Mouse (Mus musculus) hindbrain, embryonic 15.5 days (tissue): ENCODE data around the gene Ngef. TPM values are rescaled to one million over a fixed set of nuclear protein-coding genes. Genes with fewer than 3 reads are reported as not detected.

Experiments
- ATAC-seq: fragments of 200-750 bp; cut with Nextera tagmentation; 2 replicates; pipeline ENCODE4 v1.8.0; 2017; ENCODE audit warnings: low read depth, moderate number of reproducible peaks, moderate TSS enrichment; ENCODE audit not compliant: low FRiP score
- H3K27ac ChIP-seq: fragments of 300-500 bp; sonication (generic); replicated peaks from 2 replicates; pipeline ENCODE4 v1.5.1; 2015; ENCODE audit warnings: mild to moderate bottlenecking, inconsistent platforms
- H3K27me3 ChIP-seq: fragments of 300-500 bp; sonication (generic); 2 replicates; pipeline ENCODE4 v1.6.1; 2015; ENCODE audit warnings: control low read depth, inconsistent platforms
- H3K36me3 ChIP-seq: fragments of 300-500 bp; sonication (generic); 2 replicates; pipeline ENCODE4 v1.6.1; 2015; ENCODE audit warnings: control low read depth, inconsistent platforms
- H3K4me1 ChIP-seq: fragments of 300-500 bp; sonication (generic); replicated peaks from 2 replicates; pipeline ENCODE4 v1.6.1; 2015; ENCODE audit warnings: control low read depth, inconsistent platforms
- H3K4me2 ChIP-seq: fragments of 300-500 bp; sonication (generic); 2 replicates; pipeline ENCODE4 v1.6.1; 2015; ENCODE audit warnings: moderate library complexity, mild to moderate bottlenecking, inconsistent platforms
- H3K4me3 ChIP-seq: fragments of 300-500 bp; sonication (generic); 2 replicates; pipeline ENCODE4 v1.5.1; 2015; ENCODE audit warnings: mild to moderate bottlenecking, inconsistent platforms
- H3K9ac ChIP-seq: fragments of 300-500 bp; sonication (generic); 2 replicates; pipeline ENCODE4 v1.6.1; 2015; ENCODE audit warnings: inconsistent platforms
- H3K9me3 ChIP-seq: fragments of 300-500 bp; sonication (generic); 2 replicates; pipeline ENCODE4 v1.6.1; 2016; ENCODE audit warnings: control low read depth, inconsistent platforms
- WGBS: fragments of 180-500 bp; shearing (Covaris S2); methylation state at CpG from one replicate; pipeline ENCODE4 v1.1.7; 2015; 5-methylcytosine and 5-hydroxymethylcytosine counted together
- polyA plus RNA-seq: library from polyadenylated mRNA; unstranded; fragments of >200 nt; fragmentation: Nextera tagmentation; extraction: Ambion mirVana; gene quantifications from 2 replicates; pipeline ENCODE4 v1.2.1, GENCODE M21; 2015

The Ngef gene
- polyA plus RNA-seq, 1 experiment from 2014 or later: 27.7 TPM

DNA sequence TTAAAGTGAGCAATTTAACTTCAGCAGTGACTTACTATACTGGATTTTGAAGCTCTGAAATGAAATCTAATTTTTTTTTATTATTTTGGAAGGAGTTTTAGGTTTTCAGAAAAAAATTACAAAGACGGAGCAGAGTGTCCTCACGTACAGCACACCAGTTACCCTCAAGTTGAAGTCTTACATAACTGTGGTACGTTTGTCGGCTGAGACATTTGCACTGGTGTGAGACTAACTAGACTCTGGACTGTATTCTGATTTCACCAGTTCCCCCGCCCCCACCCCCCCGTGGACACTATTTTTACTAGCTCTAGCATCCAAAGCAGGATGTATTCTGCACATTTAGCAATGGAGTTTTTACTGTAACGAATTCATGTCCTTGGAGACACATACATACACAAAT, 26.9 kb upstream of the Ngef start:
- no peak overlapping the region for H3K9ac ChIP-seq
- no peak for ATAC-seq

DNA sequence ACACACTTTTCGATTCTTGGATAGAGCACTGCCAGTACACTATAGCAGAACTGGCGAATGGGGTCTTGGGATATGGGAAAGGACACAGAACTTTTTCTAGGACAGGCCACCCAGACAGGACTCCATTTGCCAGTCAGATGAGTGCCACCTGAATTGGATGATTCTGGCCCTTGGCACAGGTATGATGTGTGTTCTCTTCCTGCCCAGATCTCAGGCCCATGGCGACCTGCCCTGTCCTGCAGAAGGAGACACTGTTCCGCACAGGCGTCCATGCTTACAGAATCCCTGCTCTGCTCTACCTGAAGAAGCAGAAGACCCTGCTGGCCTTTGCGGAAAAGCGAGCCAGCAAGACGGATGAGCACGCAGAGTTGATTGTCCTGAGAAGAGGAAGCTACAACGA, 21.0 kb upstream of the Ngef start:
- Histone ChIP-seq H3K27me3 (no peaks in the 10 kb centered on the region), H3K9me3 (0 out of 2 replicates have a peak, but pooled peaks cover 3% of the 10 kb centered on the region), H3K27ac (no peak overlapping the region), H3K4me1 (no peaks in the 10 kb centered on the region), H3K9ac (no peak overlapping the region), H3K4me2 (no peak overlapping the region), H3K36me3 (no peaks in the 10 kb centered on the region), H3K4me3 (no peak overlapping the region)
- ATAC-seq: no peak
- WGBS: 94% methylated on average over 10 of the region's 10 CpGs

More for the DNA sequence above, 26.9 kb upstream of the Ngef start:
- H3K4me2 ChIP-seq: no peak overlapping the region
- H3K27me3 ChIP-seq: no peaks in the 10 kb centered on the region
- H3K36me3 ChIP-seq: no peaks in the 10 kb centered on the region
- no peak overlapping the region for H3K4me3 ChIP-seq
- H3K27ac ChIP-seq: no peak overlapping the region
- no peaks in the 10 kb centered on the region for H3K9me3 ChIP-seq
- WGBS: 83% methylated on average over 7 of the region's 7 CpGs
- no peaks in the 10 kb centered on the region for H3K4me1 ChIP-seq

DNA sequence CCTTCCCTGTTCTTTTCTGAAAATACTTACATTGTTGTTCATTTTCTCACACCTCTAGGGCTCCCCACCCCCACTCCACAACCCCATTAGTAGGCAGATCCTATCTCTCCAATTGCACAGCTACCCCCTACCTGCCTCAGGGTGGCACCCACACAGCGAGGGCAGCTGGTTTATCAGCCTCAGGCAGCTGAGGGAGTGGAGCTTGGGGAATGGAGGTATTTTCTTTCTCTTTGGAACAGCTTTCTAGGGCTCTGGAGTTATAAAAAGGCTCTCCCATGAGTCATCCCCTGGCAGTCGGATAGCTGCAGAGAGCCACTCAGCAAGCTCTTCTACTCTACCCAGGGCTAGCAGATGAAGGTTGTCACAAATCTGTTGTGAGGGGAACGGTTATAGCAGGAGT, 20.6 kb upstream of the Ngef start:
- Histone ChIP-seq H3K4me2 (no peak overlapping the region), H3K27ac (no peak overlapping the region), H3K9me3 (0 out of 2 replicates have a peak, but pooled peaks cover 3% of the 10 kb centered on the region), H3K27me3 (no peaks in the 10 kb centered on the region), H3K4me3 (no peak overlapping the region), H3K9ac (no peak overlapping the region), H3K4me1 (no peaks in the 10 kb centered on the region), H3K36me3 (no peaks in the 10 kb centered on the region)
- ATAC-seq: no peak
- WGBS: 77% methylated on average over 3 of the region's 3 CpGs

DNA sequence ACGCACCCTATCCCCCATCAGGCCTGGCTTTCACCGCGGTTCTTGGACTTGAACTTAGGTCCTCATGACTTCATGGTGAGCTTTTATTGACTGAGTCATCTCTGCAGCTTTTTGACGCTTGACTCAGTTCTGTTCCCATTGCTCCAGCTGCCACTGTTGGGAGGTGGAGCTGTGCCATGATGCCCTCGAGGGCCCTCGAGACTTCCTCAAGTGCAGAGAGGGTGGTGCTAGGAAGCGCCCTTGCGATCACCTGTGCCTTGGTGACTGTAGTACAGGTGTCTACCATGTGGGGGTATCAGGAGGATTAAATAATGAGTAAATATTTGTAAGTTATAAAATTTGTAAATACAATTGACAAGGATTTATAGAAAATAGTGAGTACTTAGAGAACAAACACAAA, 16.3 kb upstream of the Ngef start:
- Histone ChIP-seq H3K9me3 (0 out of 2 replicates have a peak, but pooled peaks cover 3% of the 10 kb centered on the region), H3K4me2 (no peak overlapping the region), H3K4me3 (no peak overlapping the region), H3K27me3 (no peaks in the 10 kb centered on the region), H3K9ac (no peak overlapping the region), H3K4me1 (no peaks in the 10 kb centered on the region), H3K36me3 (no peaks in the 10 kb centered on the region), H3K27ac (no peak overlapping the region)
- no peak for ATAC-seq
- 94% methylated on average over 8 of the region's 8 CpGs for WGBS

DNA sequence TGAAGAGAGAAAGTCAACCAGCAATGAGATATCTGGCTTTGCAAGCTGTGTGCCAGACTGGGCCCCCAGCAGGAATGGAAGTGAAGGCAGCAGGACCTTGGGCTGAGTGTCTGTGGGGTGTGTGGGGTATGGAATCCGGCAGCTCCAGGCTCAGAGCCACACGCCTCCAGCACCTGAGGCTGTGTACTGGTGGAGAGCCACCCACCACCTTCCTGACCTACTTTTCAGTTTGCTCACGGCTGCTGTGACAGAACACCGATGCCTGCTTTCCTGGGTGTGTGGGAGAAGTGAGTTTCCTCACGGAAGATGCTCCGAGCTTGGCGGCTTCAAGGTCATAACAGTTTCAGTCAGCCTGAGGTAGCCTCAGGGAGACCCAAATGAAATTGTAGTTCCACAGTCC, 15.5 kb upstream of the Ngef start:
- H3K9me3 ChIP-seq: 0 out of 2 replicates have a peak, but pooled peaks cover 3% of the 10 kb centered on the region
- no peaks in the 10 kb centered on the region for H3K27me3 ChIP-seq
- no peak overlapping the region for H3K4me3 ChIP-seq
- H3K4me1 ChIP-seq: no peaks in the 10 kb centered on the region
- H3K36me3 ChIP-seq: no peaks in the 10 kb centered on the region
- H3K27ac ChIP-seq: no peak overlapping the region
- no peak for ATAC-seq
- WGBS: 92% methylated on average over 7 of the region's 7 CpGs
- no peak overlapping the region for H3K4me2 ChIP-seq
- no peak overlapping the region for H3K9ac ChIP-seq

DNA sequence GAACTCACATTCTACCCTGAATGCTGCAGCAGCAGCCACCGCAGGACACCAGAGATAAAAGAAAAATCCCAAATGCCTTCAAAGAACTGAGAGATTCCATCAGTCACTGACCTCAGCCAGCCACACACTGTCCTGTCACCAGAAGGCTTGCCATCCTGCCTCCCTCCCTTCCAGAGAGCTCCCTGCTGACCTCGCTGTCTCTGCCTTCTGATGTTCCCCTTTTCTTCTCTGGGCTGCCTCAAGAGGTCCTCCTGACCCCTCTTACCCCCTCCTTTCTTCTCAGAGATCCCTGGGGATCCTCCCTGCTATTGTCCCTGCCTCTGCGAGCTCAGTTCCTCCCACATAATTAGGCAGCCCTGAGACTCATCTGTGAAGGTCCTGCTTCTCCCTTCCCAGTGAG, 7.2 kb upstream of the Ngef start:
- H3K9ac ChIP-seq: no peak overlapping the region
- no peaks in the 10 kb centered on the region for H3K27me3 ChIP-seq
- no peak overlapping the region for H3K27ac ChIP-seq
- 4% methylated on average over 3 of the region's 3 CpGs for WGBS
- H3K4me2 ChIP-seq: no peak overlapping the region
- no peaks in the 10 kb centered on the region for H3K36me3 ChIP-seq
- no peak overlapping the region for H3K4me3 ChIP-seq
- no peaks in the 10 kb centered on the region for H3K9me3 ChIP-seq
- ATAC-seq: no peak
- no peaks in the 10 kb centered on the region for H3K4me1 ChIP-seq

DNA sequence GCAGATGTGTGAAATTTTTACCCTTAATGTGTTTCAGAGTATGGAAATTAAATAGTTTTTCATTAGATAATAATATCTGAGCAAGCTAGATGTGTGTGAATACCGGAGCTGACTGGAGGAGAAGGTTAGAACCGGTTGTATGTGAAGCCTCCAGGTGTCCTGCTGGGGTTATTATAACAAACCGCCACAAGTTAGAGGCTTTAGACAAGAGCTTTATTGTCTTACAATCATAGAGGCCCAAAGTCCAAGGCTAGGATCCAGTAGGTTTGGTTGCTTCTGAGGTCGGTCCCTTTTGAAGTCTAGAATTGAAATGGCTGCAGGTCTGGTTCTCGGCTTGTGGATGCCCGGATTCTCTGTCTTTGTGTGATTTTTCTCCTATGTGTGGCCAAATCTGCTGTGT, 5.3 kb upstream of the Ngef start:
- ATAC-seq: no peak
- WGBS: 82% methylated on average over 6 of the region's 6 CpGs
- no peak overlapping the region for H3K9ac ChIP-seq

DNA sequence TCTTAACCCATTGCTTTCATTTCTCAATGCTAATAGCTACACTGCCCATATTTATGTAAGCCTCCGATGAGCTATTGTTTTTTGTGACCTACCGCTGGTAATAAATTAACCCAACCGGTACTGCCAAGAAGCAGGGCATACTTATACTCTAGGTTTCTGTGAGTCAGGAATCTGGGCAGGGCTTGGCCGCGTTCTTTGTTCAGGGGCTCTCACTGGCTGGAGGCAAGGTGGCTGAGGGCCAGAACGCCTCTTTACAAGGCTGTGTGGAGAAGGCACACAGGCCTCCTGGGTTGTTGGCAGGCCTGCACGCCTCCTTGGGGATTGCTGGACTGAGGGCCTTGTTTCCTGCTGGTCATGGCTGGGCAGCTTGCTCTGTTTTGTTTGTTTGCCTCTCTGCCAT, 1.1 kb upstream of the Ngef start:
- H3K4me2 ChIP-seq: no peak overlapping the region
- no peaks in the 10 kb centered on the region for H3K27me3 ChIP-seq
- H3K4me3 ChIP-seq: no peak overlapping the region
- peaks cover 18% of the 10 kb centered on the region for H3K4me1 ChIP-seq
- peak; percentile 88 for ATAC-seq
- no peaks in the 10 kb centered on the region for H3K9me3 ChIP-seq
- WGBS: 34% methylated on average over 7 of the region's 7 CpGs
- peak overlapping the region; percentile 56 for H3K27ac ChIP-seq
- no peak overlapping the region for H3K9ac ChIP-seq
- H3K36me3 ChIP-seq: no peaks in the 10 kb centered on the region

More for the DNA sequence above, 5.3 kb upstream of the Ngef start:
- Histone ChIP-seq H3K4me1 (peaks cover 15% of the 10 kb centered on the region), H3K27me3 (no peaks in the 10 kb centered on the region), H3K4me2 (no peak overlapping the region), H3K4me3 (no peak overlapping the region), H3K9me3 (no peaks in the 10 kb centered on the region), H3K27ac (no peak overlapping the region), H3K36me3 (no peaks in the 10 kb centered on the region)

DNA sequence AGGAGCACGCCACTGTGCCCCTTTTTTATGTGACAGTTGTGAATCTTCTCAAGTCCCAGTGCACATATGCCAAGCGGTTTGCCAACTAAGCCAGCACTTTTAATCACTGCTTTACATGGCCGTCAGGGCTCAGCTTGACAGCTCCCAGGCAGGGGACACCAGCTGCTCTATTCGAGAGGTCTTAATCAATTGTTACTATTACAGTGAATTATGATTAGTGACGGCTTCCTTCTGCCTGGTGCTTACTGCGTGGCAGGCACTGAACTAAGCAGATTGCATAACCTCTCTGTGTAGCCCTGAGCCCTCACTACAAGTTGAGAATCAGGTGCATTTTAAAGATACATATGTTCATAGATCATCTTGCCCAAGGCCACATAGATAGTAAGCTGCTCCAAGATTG, 683 bp upstream of the Ngef start:
- Histone ChIP-seq H3K4me2 (no peak overlapping the region), H3K4me3 (no peak overlapping the region), H3K4me1 (peaks cover 18% of the 10 kb centered on the region), H3K9ac (no peak overlapping the region), H3K36me3 (no peaks in the 10 kb centered on the region), H3K27ac (0 out of 2 replicates have a peak overlapping the region, but pooled peaks have one; percentile 56), H3K9me3 (no peaks in the 10 kb centered on the region), H3K27me3 (no peaks in the 10 kb centered on the region)
- 19% methylated on average over 6 of the region's 6 CpGs for WGBS
- ATAC-seq: peak; percentile 77

DNA sequence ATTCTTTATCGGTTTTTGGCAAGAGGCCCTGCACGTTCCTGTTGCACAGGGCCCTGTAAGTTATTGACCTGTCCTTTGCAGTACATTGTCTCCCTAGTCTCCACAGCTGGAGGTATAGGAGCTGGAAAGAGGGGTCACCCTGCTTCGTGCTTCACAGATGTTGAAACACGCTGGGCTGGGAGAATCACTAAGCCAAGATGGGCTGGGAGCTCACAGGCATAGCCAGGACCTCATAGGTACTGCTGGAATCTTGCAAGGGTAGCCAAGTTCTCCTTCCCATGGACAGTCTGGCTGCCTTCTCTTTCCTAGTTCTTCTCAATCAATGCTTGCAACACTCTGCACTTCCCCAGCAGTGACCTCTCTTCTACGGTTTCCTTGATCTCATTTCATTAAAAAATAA, 409 bp downstream of the Ngef start:
- H3K9ac ChIP-seq: no peak overlapping the region
- no peaks in the 10 kb centered on the region for H3K9me3 ChIP-seq
- no peak overlapping the region for H3K4me3 ChIP-seq
- no peak overlapping the region for H3K27ac ChIP-seq
- H3K36me3 ChIP-seq: no peaks in the 10 kb centered on the region
- no peak for ATAC-seq
- H3K27me3 ChIP-seq: no peaks in the 10 kb centered on the region
- no peak overlapping the region for H3K4me2 ChIP-seq
- 78% methylated on average over 5 of the region's 5 CpGs for WGBS
- peaks cover 18% of the 10 kb centered on the region for H3K4me1 ChIP-seq

DNA sequence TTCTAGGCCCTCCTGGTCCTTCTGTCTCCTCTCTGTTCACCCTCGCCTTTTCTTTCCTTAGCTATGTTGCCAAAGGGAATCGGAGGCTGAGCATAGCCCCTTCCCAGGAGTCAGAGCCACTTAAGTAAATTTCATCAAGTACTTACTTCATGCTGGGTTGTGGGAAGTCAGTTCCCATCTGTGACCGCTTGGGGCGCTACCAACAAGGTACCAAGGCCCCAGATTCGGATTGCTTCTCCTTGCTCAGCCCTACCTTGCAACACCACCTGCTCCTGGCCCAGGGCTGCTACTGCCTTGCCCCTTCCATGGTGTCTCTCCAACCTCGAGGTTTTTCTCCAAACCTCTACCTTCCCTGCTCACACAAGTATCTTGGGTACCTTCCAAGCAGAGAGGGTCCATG, 5.3 kb downstream of the Ngef start:
- 45% methylated on average over 6 of the region's 6 CpGs for WGBS

DNA sequence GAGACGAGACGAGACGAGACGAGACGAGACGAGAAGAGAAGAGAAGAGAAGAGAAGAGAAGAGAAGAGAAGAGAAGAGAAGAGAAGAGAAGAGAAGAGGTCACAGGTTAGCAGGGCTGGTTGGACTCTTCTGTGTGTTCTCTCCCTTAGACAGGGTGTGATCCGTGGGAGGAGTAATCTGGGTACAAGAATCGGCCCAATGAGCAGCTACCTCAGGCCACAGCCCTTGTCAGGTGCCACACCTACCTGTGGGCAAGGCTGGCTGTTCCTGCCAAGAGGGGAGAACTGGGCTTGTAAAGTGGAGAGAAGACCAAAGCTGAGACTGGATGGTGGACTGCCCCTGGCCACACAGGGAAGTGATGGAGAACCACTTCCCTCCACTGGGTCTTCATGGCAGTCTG, 7.9 kb downstream of the Ngef start:
- H3K4me2 ChIP-seq: no peak overlapping the region
- no peak overlapping the region for H3K9ac ChIP-seq
- H3K27ac ChIP-seq: no peak overlapping the region
- 87% methylated on average over 8 of the region's 8 CpGs for WGBS
- no peaks in the 10 kb centered on the region for H3K27me3 ChIP-seq
- H3K4me1 ChIP-seq: 0 out of 2 replicates have a peak, but pooled peaks cover 3% of the 10 kb centered on the region
- no peak for ATAC-seq
- H3K4me3 ChIP-seq: no peak overlapping the region
- no peaks in the 10 kb centered on the region for H3K36me3 ChIP-seq
- H3K9me3 ChIP-seq: no peaks in the 10 kb centered on the region

More for the DNA sequence above, 5.3 kb downstream of the Ngef start:
- Histone ChIP-seq H3K4me3 (no peak overlapping the region), H3K4me1 (no peaks in the 10 kb centered on the region), H3K4me2 (no peak overlapping the region), H3K9me3 (no peaks in the 10 kb centered on the region), H3K9ac (no peak overlapping the region), H3K27ac (no peak overlapping the region), H3K36me3 (no peaks in the 10 kb centered on the region), H3K27me3 (no peaks in the 10 kb centered on the region)
- no peak for ATAC-seq

DNA sequence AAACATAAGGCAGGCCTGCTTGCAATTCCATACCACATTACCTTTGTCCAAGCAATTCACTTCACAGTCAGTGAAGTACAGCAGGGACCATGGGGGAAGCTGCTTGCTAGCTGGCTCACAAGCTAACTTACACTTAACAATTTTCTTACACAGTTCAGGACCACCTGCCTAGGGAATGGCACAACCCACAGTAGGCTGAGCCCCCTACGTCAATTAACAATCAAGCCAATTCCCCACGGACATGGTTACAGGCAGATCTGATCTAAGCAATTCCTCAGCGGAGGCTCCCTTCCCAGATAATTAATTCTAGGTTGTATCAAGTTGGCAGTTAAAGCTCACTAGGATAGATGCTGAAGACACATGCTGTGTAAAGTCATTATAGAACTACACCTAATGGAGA, 10.7 kb downstream of the Ngef start:
- Histone ChIP-seq H3K27ac (no peak overlapping the region), H3K36me3 (no peaks in the 10 kb centered on the region), H3K27me3 (no peaks in the 10 kb centered on the region), H3K4me2 (no peak overlapping the region), H3K4me1 (0 out of 2 replicates have a peak, but pooled peaks cover 3% of the 10 kb centered on the region), H3K4me3 (no peak overlapping the region), H3K9me3 (no peaks in the 10 kb centered on the region), H3K9ac (no peak overlapping the region)
- 43% methylated on average over 3 of the region's 3 CpGs for WGBS
- peak; percentile 79; the same call in 1 of the 2 replicates for ATAC-seq
